Mouse (Mus musculus) lung, embryonic 14.5 days (tissue): ENCODE measurements around the gene Rad51c. TPM values are rescaled to one million over a fixed set of nuclear protein-coding genes. Genes with fewer than 3 reads are reported as not detected.
A peak's percentile ranks its signal among the peaks of the same experiment; 100 is the strongest.

ENCODE experiments used
- ATAC-seq: fragments of 200-750 bp; cut with Nextera tagmentation; 2 replicates; pipeline ENCODE4 v1.8.0; 2017; ENCODE audit warnings: mild to moderate bottlenecking, moderate TSS enrichment, moderate library complexity; ENCODE audit not compliant: insufficient read depth
- DNase-seq: peaks from one replicate; pipeline ENCODE4 v3.0.0-alpha.2; 2015
- H3K27ac ChIP-seq: fragments of 300-500 bp; sonication (generic); 2 replicates; pipeline ENCODE4 v1.5.1; 2014; ENCODE audit warnings: low read depth, mild to moderate bottlenecking, moderate library complexity
- H3K27me3 ChIP-seq: fragments of 300-500 bp; sonication (generic); 2 replicates; pipeline ENCODE4 v1.6.1; 2014; ENCODE audit warnings: low read length, control low read depth; ENCODE audit not compliant: insufficient read depth
- H3K36me3 ChIP-seq: fragments of 300-500 bp; sonication (generic); 2 replicates; pipeline ENCODE4 v1.6.1; 2014; ENCODE audit warnings: control low read depth; ENCODE audit not compliant: insufficient read depth
- H3K4me1 ChIP-seq: fragments of 300-500 bp; sonication (generic); 2 replicates; pipeline ENCODE4 v1.6.1; 2014; ENCODE audit warnings: antibody characterized with exemption, control low read depth; ENCODE audit not compliant: insufficient read depth
- H3K4me2 ChIP-seq: fragments of 300-500 bp; sonication (generic); 2 replicates; pipeline ENCODE4 v1.6.1; 2014; ENCODE audit warnings: mild to moderate bottlenecking
- H3K4me3 ChIP-seq: fragments of 300-500 bp; sonication (generic); 2 replicates; pipeline ENCODE4 v1.5.1; 2014; ENCODE audit warnings: low read depth, low read length
- H3K9ac ChIP-seq: fragments of 300-500 bp; sonication (generic); 2 replicates; pipeline ENCODE4 v1.6.1; 2014
- H3K9me3 ChIP-seq: fragments of 300-500 bp; sonication (generic); 2 replicates; pipeline ENCODE4 v1.6.1; 2016; ENCODE audit warnings: low read depth, low read length, control low read depth
- CTCF ChIP-seq: IDR thresholded peaks from 2 replicates; pipeline ENCODE4 v1.5.1; 2016; ENCODE audit warnings: antibody characterized with exemption, low read depth
- whole genome bisulfite sequencing: fragments of 180-500 bp; shearing (Covaris S2); extraction: QIAGEN DNeasy Blood & Tissue Kit; methylation state at CpG from one replicate; pipeline ENCODE4 v1.1.7; 2014; 5-methylcytosine and 5-hydroxymethylcytosine counted together
- polyA plus RNA-seq: library from polyadenylated mRNA; unstranded; fragments of >200 nt; fragmentation: Nextera tagmentation; extraction: Ambion mirVana; gene quantifications from 2 replicates; pipeline ENCODE4 v1.2.1, GENCODE M21; 2014

Gene Rad51c
- polyA plus RNA-seq, 1 experiment from 2014 or later, result 11.0 TPM

DNA sequence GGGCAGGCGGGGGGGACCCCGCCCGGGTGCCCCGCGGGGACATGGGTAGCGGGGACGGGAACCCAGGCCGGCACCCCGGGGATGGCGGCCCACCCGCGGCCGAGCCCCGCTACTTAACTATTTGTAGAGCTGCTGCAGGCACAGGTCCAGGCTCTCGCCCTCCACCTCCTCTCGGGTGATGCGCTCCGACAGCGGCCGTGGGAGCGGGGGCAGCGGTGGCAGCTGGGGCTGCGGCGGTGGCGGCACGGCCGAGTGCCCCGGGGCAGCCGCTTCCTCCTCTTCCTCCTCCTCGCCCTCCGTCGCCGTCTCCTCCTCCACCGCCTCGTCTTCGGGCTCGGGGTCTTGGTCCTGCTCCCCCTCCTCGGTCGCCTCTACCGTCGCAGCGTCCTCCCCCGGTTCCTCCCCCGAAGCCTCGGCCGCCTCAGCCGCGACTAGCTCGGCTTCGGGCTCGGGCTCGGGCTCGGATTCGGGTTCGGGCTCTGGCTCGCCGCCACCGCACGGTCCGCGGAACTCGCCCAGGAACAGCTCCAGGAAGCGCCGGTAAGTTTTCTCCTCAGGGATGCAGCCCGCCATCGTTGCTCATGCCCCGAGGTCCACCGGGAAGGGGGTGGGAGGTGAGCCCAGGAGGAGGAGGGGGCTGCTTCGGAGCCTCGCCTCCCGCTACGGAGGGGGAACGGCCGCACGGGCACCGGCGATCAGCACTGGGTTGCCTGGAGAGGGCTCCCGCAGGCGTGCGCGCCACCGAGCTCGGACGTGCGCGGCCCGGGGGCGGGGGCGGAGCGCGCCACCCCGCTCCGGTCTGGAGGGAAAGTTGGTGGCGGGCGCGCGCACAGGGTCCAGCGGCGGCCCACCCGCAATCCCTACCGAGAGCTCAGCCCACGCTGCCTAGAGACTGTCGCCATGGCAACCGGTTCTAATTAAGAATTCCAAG, 46.2 kb downstream of the Rad51c start, which contains the start of gene Ppm1e:
TSS of gene Ppm1e (minus strand) at position 693 of the 931 bp plus-strand sequence.
- Histone ChIP-seq H3K4me2 (peak within 1 kb of the TSS; percentile 97), H3K27ac (no peak within 1 kb of the TSS), H3K9me3 (no peaks in the 10 kb centered on the region), H3K27me3 (peaks cover 54% of the 10 kb centered on the region), H3K4me3 (peak within 1 kb of the TSS; percentile 68), H3K9ac (peak within 1 kb of the TSS; percentile 50), H3K4me1 (no peaks in the 10 kb centered on the region; the same call in 1 of the 2 replicates), H3K36me3 (no peaks in the 10 kb centered on the region)
- WGBS, result under 1% methylated on average over 96 of the region's 104 CpGs
- DNase-seq (peak; percentile 86), ATAC-seq (peak; percentile 92)
- TF ChIP-seq CTCF, result no peak

DNA sequence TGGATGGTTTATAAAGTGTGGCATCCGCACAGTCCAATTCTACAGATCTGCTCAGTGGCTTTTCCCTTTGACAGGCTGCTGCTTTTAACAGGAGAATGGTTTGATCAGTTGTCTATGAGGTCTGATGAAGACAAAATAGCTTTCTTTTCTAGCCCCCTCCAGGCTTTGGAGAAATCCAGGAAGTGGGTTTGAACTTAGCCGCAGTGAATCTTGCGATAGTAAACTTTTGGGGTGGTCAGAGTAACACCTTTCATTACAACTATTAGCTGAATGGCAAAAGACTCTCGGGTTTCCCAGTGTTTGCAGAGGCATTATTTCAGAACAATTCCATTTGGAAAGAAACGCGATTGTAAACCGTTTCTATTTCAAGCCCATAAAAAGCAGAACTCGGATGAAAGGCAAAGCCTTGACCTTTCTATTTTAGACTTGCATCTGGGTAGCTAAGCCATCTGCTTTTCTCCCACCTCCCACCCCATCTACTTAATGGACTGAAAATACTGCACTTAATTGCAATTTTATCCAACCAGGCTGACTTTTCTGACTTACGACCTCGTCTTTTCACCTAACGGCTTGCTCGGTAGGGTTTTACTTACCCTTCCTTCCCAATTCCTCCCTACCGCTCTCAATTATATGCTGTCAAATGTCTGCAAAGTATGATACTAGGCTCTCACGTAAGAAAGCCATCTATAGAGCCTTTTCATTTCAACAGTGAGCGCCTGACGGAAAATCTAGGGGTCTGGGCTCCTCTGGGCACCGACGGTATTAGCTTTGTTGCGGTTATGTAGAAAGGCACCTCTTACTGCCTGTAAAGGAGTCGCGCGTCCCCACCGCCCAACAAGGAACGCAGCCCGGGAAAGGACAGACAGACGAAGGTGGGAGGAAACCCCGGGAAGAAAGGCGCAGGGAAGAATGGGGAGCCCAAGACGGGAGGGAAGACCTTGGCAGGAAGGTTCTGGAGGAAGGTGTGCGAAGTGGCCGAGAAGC, 47.1 kb downstream of the Rad51c start:
- Histone ChIP-seq H3K4me3 (peak overlapping the region; percentile 68), H3K4me2 (peak overlapping the region; percentile 97), H3K4me1 (no peaks in the 10 kb centered on the region; the same call in 1 of the 2 replicates), H3K36me3 (no peaks in the 10 kb centered on the region), H3K27me3 (peaks cover 54% of the 10 kb centered on the region), H3K9ac (peak overlapping the region; percentile 50), H3K9me3 (no peaks in the 10 kb centered on the region), H3K27ac (no peak overlapping the region)
- ATAC-seq (no peak), DNase-seq (peak; percentile 4)
- 8% methylated on average over 31 of the region's 31 CpGs for WGBS
- TF ChIP-seq CTCF, result no peak

DNA sequence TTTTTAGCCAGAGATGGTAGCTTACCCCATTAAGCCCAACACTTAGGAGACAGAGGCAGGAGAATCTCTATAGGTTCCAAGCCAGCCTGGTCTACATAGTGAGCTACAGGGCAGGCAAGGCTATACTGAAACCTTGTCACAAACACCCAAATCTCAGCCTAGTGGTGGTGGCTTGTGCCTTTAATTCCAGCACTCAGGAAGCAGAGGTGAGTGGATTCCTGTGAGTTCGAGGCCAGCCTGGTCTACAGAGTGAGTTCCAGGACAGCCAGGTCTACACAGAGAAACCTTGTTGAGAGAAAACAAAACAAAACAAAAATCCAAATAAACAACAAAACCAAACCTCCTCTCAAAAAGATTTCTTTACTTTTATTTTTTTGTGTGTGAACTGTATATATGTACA, 49.9 kb downstream of the Rad51c start:
- ATAC-seq (no peak), DNase-seq (no peak)
- Histone ChIP-seq H3K27ac (no peak overlapping the region), H3K9me3 (no peaks in the 10 kb centered on the region), H3K4me2 (no peak overlapping the region), H3K9ac (no peak overlapping the region), H3K4me3 (no peak overlapping the region), H3K27me3 (peaks cover 41% of the 10 kb centered on the region), H3K4me1 (no peaks in the 10 kb centered on the region; the same call in 1 of the 2 replicates), H3K36me3 (no peaks in the 10 kb centered on the region)
- 88% methylated on average over 1 of the region's 1 CpGs for WGBS
- TF ChIP-seq CTCF, result no peak

DNA sequence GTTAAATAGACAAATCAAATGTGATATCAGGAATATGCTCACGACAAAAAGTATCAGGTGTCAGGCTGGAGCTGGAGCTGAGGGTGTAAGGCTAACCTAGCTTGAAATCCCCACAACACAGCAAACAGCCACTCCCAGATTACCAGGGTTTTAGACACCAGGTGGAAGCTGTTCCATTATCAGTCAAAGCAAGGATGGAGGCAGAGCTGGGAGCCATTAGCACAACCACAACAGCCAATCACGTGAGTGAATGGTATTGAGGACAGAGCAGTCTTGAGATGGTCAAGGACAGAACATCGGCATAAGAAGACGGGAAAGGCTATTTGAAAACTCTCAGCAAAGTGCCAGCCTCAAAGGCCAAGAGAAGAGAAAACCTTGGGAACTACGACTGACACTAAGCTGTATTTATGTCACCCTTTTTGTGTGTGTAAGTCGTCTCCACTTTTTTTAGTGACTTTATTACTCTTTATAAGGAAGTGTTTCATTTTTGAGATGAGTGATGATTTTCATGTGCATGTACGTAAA, 51.0 kb downstream of the Rad51c start:
- Histone ChIP-seq H3K36me3 (no peaks in the 10 kb centered on the region), H3K4me3 (no peak overlapping the region), H3K9ac (no peak overlapping the region), H3K27me3 (peaks cover 29% of the 10 kb centered on the region), H3K27ac (no peak overlapping the region), H3K4me2 (no peak overlapping the region), H3K9me3 (no peaks in the 10 kb centered on the region), H3K4me1 (no peaks in the 10 kb centered on the region; the same call in 1 of the 2 replicates)
- WGBS, result 67% methylated on average over 7 of the region's 7 CpGs
- TF ChIP-seq CTCF, result no peak
- ATAC-seq (no peak), DNase-seq (no peak)

Other genes starting within 250 kb of the Rad51c start
- gene Ppm1e, start 45.9 kb downstream of the Rad51c start, polyA plus RNA-seq, result 1.6 and 2.2 TPM in 2 replicates
- gene Tex14, start 111 bp upstream of the Rad51c start, polyA plus RNA-seq, result 0.21 and 0.72 TPM in 2 replicates
- gene Gm11492, start 161.7 kb upstream of the Rad51c start, polyA plus RNA-seq, result not detected in 2 replicates
- gene Sept4, start 163.9 kb upstream of the Rad51c start, polyA plus RNA-seq, result 48.5 TPM in 2 replicates
- 41.2 and 43.6 TPM in 2 replicates for gene Mtmr4, start 187.2 kb upstream of the Rad51c start, polyA plus RNA-seq
- gene Hsf5, start 212.2 kb upstream of the Rad51c start, polyA plus RNA-seq, result 0.38 and 0.41 TPM in 2 replicates